Mouse (Mus musculus) hindbrain, embryonic 14.5 days (tissue): Measurements from ENCODE around the gene Mypn. TPM values are rescaled to one million over a fixed set of nuclear protein-coding genes. Genes with fewer than 3 reads are reported as not detected.

Source experiments
- ATAC-seq: fragments of 200-750 bp; cut with Nextera tagmentation; 2 replicates; pipeline ENCODE4 v1.8.0; 2017; ENCODE audit warnings: moderate number of reproducible peaks, mild to moderate bottlenecking, moderate TSS enrichment, moderate library complexity; ENCODE audit not compliant: low FRiP score
- DNase-seq: peaks from one replicate; pipeline ENCODE4 v3.0.0-alpha.2; 2015; ENCODE audit warnings: low spot score
- H3K27ac ChIP-seq: fragments of 300-500 bp; sonication (generic); 2 replicates; pipeline ENCODE4 v1.5.1; 2014; ENCODE audit warnings: mild to moderate bottlenecking, moderate library complexity
- H3K27me3 ChIP-seq: fragments of 300-500 bp; sonication (generic); 2 replicates; pipeline ENCODE4 v1.6.1; 2014; ENCODE audit warnings: mild to moderate bottlenecking, low read length, mixed read lengths; ENCODE audit not compliant: control insufficient read depth, insufficient read depth
- H3K36me3 ChIP-seq: fragments of 300-500 bp; sonication (generic); replicated peaks from 2 replicates; pipeline ENCODE4 v1.6.1; 2014; ENCODE audit not compliant: control insufficient read depth, insufficient read depth
- H3K4me1 ChIP-seq: fragments of 300-500 bp; sonication (generic); replicated peaks from 2 replicates; pipeline ENCODE4 v1.6.1; 2014; ENCODE audit warnings: antibody characterized with exemption, low read length, mixed read lengths; ENCODE audit not compliant: control insufficient read depth, insufficient read depth
- H3K4me2 ChIP-seq: fragments of 300-500 bp; sonication (generic); replicated peaks from 2 replicates; pipeline ENCODE4 v1.6.1; 2014; ENCODE audit warnings: mild to moderate bottlenecking, moderate library complexity
- H3K4me3 ChIP-seq: fragments of 300-500 bp; sonication (generic); replicated peaks from 2 replicates; pipeline ENCODE4 v1.5.1; 2014; ENCODE audit warnings: mild to moderate bottlenecking, low read length
- H3K9ac ChIP-seq: fragments of 300-500 bp; sonication (generic); 2 replicates; pipeline ENCODE4 v1.6.1; 2014
- H3K9me3 ChIP-seq: fragments of 300-500 bp; sonication (generic); 2 replicates; pipeline ENCODE4 v1.6.1; 2016; ENCODE audit warnings: low read length; ENCODE audit not compliant: control insufficient read depth
- WGBS: fragments of 180-500 bp; shearing (Covaris S2); extraction: QIAGEN DNeasy Blood & Tissue Kit; methylation state at CpG from one replicate; pipeline ENCODE4 v1.1.7; 2014; 5-methylcytosine and 5-hydroxymethylcytosine counted together
- polyA plus RNA-seq: library from polyadenylated mRNA; unstranded; fragments of >200 nt; fragmentation: Nextera tagmentation; extraction: Ambion mirVana; gene quantifications from 2 replicates; pipeline ENCODE4 v1.2.1, GENCODE M21; 2014

Gene Mypn
- polyA plus RNA-seq, 1 experiment from 2014 or later: 0.68 TPM

DNA sequence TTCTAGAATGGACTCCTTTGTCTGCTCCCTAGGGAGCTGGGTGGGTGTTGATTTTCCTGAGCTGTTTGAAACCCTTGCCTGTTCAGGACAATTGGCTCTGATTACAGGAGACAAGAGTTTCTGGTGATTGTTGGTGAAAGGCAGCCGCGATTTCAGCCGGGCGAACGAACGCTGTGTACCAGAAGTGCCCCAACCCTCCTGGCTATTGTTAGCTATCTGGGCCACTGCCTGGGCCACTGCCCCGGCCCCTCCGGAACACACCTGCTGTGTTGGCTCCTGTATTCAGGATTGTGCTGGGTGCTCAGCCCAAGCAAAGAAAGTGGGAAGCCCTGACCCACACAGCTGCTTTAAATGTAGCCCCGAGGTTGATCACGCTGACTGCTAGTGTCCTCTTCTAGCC is 24.2 kb downstream of the Mypn start:
- Histone ChIP-seq H3K9ac (no peak overlapping the region), H3K36me3 (no peaks in the 10 kb centered on the region), H3K9me3 (no peaks in the 10 kb centered on the region), H3K4me3 (no peak overlapping the region), H3K4me2 (no peak overlapping the region), H3K27ac (no peak overlapping the region), H3K4me1 (no peaks in the 10 kb centered on the region), H3K27me3 (no peaks in the 10 kb centered on the region)
- no peak for ATAC-seq
- WGBS: 79% methylated on average over 10 of the region's 10 CpGs
- no peak for DNase-seq

DNA sequence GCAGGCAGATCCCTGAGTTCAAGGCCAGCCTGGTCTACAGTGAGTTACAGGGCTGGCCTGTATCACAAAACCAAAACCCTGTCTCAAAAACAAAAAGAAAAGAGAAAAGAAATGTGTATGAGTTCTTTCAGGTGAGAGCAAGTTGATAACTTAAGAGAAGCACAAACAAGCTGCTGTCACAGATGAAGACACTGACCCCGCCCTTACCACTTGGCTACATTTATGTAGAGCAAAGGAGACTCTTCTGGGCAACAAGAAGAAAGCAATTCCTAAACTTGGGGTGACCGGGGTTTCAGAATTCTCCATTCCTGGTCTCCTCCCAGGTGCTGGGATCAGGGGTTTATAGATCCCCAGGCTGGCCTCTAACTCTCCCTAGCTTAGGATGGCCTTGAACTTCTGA is 25.4 kb downstream of the Mypn start:
- H3K9me3 ChIP-seq: no peaks in the 10 kb centered on the region
- no peak overlapping the region for H3K9ac ChIP-seq
- WGBS: 96% methylated on average over 2 of the region's 2 CpGs
- H3K36me3 ChIP-seq: no peaks in the 10 kb centered on the region
- H3K27ac ChIP-seq: no peak overlapping the region
- no peak overlapping the region for H3K4me2 ChIP-seq
- no peak overlapping the region for H3K4me3 ChIP-seq
- ATAC-seq (no peak), DNase-seq (no peak)
- H3K27me3 ChIP-seq: no peaks in the 10 kb centered on the region
- H3K4me1 ChIP-seq: no peaks in the 10 kb centered on the region

GRCm38 (mm10) chr10:63177286-63178140 is 26.2 kb downstream of the Mypn start:
- ATAC-seq: no peak
- no peak for DNase-seq
- Histone ChIP-seq H3K4me2 (no peak overlapping the region), H3K9me3 (no peaks in the 10 kb centered on the region), H3K27ac (no peak overlapping the region), H3K4me1 (no peaks in the 10 kb centered on the region), H3K27me3 (no peaks in the 10 kb centered on the region), H3K36me3 (no peaks in the 10 kb centered on the region), H3K4me3 (no peak overlapping the region), H3K9ac (no peak overlapping the region)
- 85% methylated on average over 21 of the region's 21 CpGs for WGBS

- 94% methylated on average over 8 of the region's 8 CpGs for WGBS
- no peak for DNase-seq
Observed at GRCm38 (mm10) chr10:63176471-63176931, 27.3 kb downstream of the Mypn start.

DNA sequence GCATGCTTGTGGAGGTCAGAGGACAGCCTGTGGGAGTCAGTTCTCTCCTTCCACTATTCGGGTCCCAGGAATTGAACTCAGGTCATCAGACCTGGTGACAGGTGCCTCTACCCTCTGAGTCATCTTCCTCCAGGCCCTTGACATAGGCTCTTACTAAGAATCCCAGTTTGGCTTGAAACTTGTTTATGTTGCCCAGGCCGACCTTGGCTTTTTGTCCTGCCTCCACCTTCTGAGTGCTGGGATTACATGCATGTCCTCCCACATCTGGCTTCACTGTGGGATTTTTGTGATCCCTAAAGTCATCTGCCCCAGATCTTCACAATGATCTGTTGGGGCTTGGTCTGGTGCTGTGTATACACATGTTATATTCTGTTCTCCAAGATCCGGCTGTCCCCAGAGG is 31.7 kb downstream of the Mypn start:
- Histone ChIP-seq H3K36me3 (no peaks in the 10 kb centered on the region), H3K9ac (no peak overlapping the region), H3K27me3 (no peaks in the 10 kb centered on the region), H3K4me2 (no peak overlapping the region), H3K4me1 (no peaks in the 10 kb centered on the region), H3K27ac (no peak overlapping the region), H3K4me3 (no peak overlapping the region), H3K9me3 (no peaks in the 10 kb centered on the region)
- DNase-seq (no peak), ATAC-seq (no peak)
- 83% methylated on average over 3 of the region's 3 CpGs for WGBS

More at GRCm38 (mm10) chr10:63176471-63176931, 27.3 kb downstream of the Mypn start:
- H3K4me2 ChIP-seq: no peak overlapping the region
- no peaks in the 10 kb centered on the region for H3K4me1 ChIP-seq
- H3K27me3 ChIP-seq: no peaks in the 10 kb centered on the region
- no peaks in the 10 kb centered on the region for H3K36me3 ChIP-seq
- ATAC-seq: no peak
- no peak overlapping the region for H3K4me3 ChIP-seq
- no peak overlapping the region for H3K27ac ChIP-seq
- H3K9ac ChIP-seq: no peak overlapping the region
- H3K9me3 ChIP-seq: no peaks in the 10 kb centered on the region

DNA sequence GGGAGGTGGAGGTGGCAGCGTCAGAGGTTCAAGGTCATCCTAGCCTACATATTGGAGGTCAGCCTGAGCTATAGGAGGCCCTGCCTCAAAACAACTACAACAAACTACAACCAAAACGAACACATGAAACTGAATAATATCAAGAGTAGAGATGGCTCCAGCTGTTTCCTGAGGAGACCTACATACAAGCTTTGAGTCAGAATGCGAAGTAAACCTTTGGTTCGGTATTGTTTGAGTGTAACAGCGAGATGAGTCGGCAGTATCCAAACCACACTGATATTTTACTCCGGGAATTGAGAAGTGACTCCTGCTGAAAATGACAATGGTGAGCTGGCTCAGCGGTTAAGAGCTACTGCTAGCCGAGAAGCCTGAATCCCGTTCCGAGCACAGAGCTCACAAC is 34.2 kb downstream of the Mypn start:
- Histone ChIP-seq H3K27me3 (no peaks in the 10 kb centered on the region), H3K4me2 (no peak overlapping the region), H3K9ac (no peak overlapping the region), H3K4me3 (no peak overlapping the region), H3K9me3 (no peaks in the 10 kb centered on the region), H3K4me1 (no peaks in the 10 kb centered on the region), H3K27ac (no peak overlapping the region), H3K36me3 (no peaks in the 10 kb centered on the region)
- WGBS: 87% methylated on average over 11 of the region's 11 CpGs
- no peak for ATAC-seq
- no peak for DNase-seq

DNA sequence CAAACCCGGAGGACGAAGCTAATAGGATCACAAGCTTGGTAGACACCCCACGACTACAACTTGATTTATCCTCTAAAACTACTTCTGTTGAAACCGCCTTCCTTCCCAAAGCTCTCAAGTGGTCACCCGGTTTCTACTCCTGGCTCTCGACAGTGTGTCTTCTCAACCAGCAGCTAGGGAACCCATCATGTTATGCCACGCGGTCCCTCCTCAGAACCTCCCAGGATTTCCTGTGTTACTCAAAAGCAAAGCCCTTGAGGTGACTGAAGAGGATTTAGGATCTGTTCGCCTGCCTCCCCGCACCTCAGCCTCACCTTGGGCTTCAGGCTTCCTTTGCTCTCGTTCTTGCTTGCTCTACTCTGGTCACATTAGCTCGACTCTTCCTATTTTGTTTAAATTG is 35.6 kb downstream of the Mypn start:
- Histone ChIP-seq H3K27ac (no peak overlapping the region), H3K27me3 (no peaks in the 10 kb centered on the region), H3K4me3 (no peak overlapping the region), H3K9me3 (no peaks in the 10 kb centered on the region), H3K36me3 (no peaks in the 10 kb centered on the region), H3K4me2 (no peak overlapping the region), H3K9ac (no peak overlapping the region), H3K4me1 (no peaks in the 10 kb centered on the region)
- DNase-seq: no peak
- no peak for ATAC-seq
- WGBS: 94% methylated on average over 12 of the region's 12 CpGs

GRCm38 (mm10) chr10:63167241-63167995 is 36.3 kb downstream of the Mypn start:
- 86% methylated on average over 10 of the region's 10 CpGs for WGBS
- H3K4me3 ChIP-seq: no peak overlapping the region
- no peak overlapping the region for H3K4me2 ChIP-seq
- no peaks in the 10 kb centered on the region for H3K4me1 ChIP-seq
- no peaks in the 10 kb centered on the region for H3K36me3 ChIP-seq
- ATAC-seq (no peak), DNase-seq (no peak)
- H3K9me3 ChIP-seq: no peaks in the 10 kb centered on the region
- H3K27ac ChIP-seq: no peak overlapping the region
- no peaks in the 10 kb centered on the region for H3K27me3 ChIP-seq
- H3K9ac ChIP-seq: no peak overlapping the region

DNA sequence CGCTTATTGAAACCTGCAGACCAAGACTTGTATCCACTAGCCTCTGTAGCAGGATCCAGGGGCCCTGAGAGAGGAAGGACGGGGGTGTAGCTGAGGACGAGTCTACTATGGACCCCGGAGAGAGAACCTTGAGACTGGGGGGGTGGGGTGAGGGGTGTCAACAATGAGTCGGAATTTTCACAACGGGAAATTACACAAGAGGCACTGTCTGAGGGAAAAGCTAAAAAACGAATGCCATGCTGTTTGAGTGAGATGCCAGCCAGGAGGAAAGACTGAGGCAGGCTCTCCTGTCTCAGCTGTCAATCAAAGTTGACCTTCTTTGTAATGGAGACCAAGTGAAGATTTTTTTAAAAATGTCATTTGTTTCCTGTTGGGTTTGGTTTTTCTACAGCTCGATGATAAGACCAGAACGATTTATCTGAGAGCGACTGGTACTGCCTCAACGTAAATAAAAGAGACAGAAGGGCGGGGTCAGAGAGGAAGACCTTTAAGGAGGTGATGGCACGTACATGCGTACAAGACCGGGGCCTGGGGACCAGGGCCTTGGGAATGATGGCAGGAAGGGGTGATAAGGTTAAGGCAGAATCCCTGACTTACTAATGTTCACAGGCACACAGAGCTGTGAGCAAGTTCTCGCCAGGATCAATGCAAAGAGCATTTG is 37.9 kb downstream of the Mypn start:
- Histone ChIP-seq H3K36me3 (no peaks in the 10 kb centered on the region), H3K27me3 (no peaks in the 10 kb centered on the region), H3K4me3 (no peak overlapping the region), H3K4me2 (no peak overlapping the region), H3K27ac (no peak overlapping the region), H3K9me3 (no peaks in the 10 kb centered on the region), H3K9ac (no peak overlapping the region), H3K4me1 (no peaks in the 10 kb centered on the region)
- 84% methylated on average over 16 of the region's 16 CpGs for WGBS
- DNase-seq: no peak
- ATAC-seq: no peak
